Mouse (Mus musculus) brain, adult 2 months (tissue): ENCODE measurements at regions not wholly inside any gene's neighbourhood (a gene's known extent, or its start where the extent isn't known, plus 50 kb on each side); places are given as distances from the start of the nearest gene placed in this dataset.
A peak's percentile ranks its signal among the peaks of the same experiment; 100 is the strongest.
"Not testable (repeated sequence)": the region's sequence is repeated elsewhere in the genome, so short reads cannot be mapped to it uniquely, and the experiment has no call there.

Source experiments
- DNase-seq: peaks from one replicate; pipeline ENCODE4 v3.0.0; 2011; ENCODE audit warnings: low read depth, low spot score

DNA sequence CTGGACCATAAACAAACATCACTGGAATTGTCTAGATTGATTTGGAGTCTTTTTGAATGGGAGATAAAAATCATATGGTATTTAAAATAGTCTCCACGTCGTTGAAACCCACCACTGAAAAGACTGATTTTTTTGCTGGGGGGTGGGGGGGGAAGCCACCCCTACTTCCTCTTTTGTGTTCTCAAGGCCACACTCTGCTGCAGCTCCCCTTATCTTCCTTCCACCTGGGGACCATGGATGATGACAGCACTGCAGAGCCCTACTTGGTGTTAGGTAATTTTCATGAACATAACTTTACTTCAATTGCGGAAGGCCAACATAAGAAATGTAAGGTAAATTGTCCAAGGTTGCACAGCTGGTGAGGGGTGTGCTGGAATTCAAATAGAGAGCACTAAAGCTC, 232.4 kb upstream of the Vrk2 start:
- no peak for DNase-seq

GRCm38 (mm10) chr11:26824080-26824727, 230.4 kb upstream of the Vrk2 start:
- peak; percentile 14 for DNase-seq

- no peak for DNase-seq
Measured at GRCm38 (mm10) chr11:26821091-26821490, 227.3 kb upstream of the Vrk2 start.

DNA sequence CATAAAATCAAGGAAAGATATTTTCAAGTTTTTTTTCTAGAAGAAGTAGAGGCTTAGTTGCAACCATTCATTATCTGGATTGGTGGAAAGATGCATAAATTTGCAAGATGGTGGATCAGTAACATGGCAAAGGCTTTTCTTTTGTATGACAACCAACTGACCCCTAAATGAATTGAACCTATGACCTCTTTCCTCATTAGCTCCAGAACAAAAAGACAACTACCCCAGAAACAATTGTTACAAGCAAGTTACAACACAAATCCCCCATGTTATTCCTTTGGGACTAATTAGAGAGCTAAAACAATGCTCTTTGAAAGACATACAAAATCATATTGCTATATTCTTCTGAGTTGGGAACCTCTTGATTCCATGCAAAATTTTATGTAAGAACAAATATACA, 223.5 kb upstream of the Vrk2 start:
- DNase-seq, result no peak

DNA sequence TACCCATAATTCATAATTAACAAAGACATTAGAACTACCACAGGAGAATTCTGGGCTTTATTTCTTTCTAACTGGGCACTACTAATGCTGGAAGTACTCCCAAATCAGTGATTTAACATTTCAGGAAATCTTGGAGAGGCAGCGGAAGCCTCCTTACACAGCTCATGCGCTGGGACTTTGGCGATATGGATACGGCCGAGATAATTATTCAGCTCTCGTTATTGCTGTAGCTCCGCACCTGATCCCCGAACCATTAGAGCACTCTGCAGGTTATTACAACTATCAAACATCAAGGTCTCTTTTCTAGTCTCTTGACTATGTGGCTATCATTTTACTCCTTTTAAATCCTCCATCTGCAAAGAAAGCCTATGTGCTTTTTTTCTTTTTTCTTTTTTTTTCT, 221.3 kb upstream of the Vrk2 start:
- DNase-seq, result no peak

GRCm38 (mm10) chr11:26814601-26815000, 220.8 kb upstream of the Vrk2 start:
- no peak for DNase-seq

GRCm38 (mm10) chr11:26802249-26802941, 208.6 kb upstream of the Vrk2 start:
- DNase-seq, result no peak

- DNase-seq, result no peak
Measured at GRCm38 (mm10) chr11:26800296-26800695, 206.5 kb upstream of the Vrk2 start.

GRCm38 (mm10) chr11:26794629-26794966, 200.8 kb upstream of the Vrk2 start:
- no peak for DNase-seq

DNA sequence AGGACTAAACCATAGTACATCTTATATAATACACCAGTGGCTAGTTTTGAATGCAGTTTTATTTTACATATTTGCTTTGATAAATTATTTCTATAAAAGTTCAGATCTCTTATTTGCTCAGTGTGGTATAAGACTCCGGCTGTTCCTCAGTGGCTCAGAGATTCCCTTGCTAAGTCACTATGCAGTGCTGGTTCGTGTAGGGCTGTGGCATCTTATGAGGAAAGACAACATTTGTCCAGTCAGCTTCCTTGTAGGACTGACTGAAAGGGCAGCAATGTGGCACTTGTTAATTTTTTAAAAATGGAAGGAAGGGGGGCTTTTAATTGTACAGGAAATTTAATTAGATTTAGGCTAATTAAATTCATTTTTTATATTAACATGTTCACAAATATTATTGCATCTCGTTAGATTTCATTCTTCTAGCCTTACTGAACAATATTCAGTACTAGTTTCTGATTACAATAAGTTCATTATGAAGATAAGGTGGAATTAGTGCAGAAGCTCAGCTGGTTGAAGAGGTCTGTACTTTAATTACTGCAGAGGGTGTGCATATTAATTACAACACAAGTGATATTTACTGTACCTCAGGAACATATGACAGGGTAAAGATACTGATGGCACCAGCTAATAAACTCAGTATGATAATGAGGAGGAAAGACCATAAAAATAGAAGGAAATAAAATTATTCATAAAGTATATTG, 200.3 kb upstream of the Vrk2 start:
- no peak for DNase-seq

GRCm38 (mm10) chr11:26789281-26789680, 195.5 kb upstream of the Vrk2 start:
- no peak for DNase-seq

DNA sequence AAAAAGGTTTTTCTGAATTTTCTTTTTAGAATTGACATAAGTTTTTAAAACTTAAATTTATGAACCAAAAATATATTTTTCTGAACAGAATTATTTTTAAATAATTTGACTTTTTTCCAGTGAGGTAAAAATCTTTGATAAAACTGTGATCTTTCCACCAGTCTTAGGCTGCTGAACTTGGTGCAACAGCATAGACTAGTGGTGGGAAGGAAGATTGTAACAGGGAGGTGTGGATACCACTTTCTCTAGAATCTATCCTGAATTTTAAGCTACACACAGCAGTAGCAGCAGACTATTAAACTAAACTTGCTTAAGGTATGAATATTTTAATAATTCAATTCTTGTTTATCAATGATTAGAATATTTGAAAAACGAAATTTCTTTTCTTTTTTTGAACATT, 191.4 kb upstream of the Vrk2 start:
- peak; percentile 58 for DNase-seq

GRCm38 (mm10) chr11:26773122-26773796, 179.5 kb upstream of the Vrk2 start:
- DNase-seq, result peak; percentile 32

DNA sequence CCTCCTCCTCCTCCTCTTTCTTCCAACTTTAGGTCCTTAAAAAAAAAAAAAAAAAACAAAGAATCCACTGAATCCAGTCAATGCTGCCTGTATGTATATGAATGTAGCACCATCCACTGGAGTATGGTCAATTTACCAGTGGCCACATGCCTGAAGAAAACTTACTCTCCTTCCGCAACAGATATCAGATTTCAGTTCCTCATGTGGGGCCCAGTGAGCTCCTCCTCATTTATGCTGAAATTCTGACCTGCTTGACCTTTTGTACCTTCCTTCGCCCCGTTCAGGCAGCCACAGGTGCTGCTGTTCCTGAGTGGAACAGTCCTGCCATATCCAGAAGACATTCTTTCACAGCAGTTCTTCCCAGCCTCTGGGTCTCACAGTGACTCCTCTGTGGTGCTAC, 161.8 kb upstream of the Vrk2 start:
- no peak for DNase-seq

GRCm38 (mm10) chr11:26753616-26754015, 159.8 kb upstream of the Vrk2 start:
- no peak for DNase-seq

- DNase-seq, result no peak
Measured at GRCm38 (mm10) chr11:26742235-26742634, 148.4 kb upstream of the Vrk2 start.

- no peak for DNase-seq
Measured at GRCm38 (mm10) chr11:26739732-26740131, 145.9 kb upstream of the Vrk2 start.

DNA sequence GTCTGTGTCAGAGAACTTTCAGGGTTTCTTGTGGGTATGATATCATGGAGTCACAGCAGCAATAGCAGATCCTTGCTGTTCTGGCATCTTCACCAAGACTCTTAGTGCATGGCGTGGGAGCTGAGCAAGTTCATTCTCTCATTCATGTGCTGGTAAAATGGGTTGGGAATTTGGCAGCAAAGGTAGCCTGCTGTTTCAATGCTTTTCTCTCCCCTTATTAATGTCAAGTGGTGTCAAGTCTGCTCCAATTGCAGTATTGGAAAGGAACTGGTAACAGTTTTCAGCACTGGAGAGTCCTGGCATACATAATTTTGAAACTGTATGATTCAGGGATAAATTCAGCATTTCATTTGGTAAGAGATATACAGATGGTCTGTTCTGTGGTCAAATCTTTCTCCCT, 133.2 kb upstream of the Vrk2 start:
- peak; percentile 24 for DNase-seq

DNA sequence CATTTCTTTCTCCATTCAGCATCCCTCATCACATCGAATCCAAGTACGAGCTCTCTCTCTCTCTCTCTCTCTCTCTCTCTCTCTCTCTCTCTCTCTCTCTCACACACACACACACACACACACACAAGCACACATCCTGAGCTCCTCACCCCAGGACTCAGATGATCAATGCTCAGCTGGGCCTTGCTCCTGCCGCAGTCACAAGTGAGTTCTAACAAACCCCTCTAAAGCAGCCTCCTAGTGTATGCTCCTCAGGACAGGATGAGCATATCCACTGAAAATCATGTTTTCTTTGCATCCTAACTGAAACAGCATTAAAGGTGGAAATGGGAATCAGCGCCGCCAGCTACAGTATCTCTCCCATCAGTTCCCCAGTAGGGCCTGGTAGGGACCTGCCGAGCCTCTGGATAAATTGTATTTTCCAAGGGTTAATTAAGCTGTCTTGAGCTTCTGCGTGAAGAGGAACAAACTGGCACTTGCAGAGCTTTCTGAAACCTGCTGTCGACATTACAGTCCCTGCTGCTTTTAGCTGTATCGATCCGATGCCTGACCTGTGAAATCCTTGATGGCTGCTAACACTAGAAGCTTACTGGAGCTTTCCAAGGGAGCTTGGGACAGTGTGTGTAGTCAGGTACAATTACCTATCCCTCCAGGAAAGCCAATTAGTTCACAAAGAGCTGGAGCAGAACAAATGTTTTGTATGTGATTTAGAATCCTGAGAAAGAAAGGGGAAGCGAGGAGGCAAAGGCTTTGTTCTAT, 131.3 kb upstream of the Vrk2 start:
- DNase-seq, result peak; percentile 8

DNA sequence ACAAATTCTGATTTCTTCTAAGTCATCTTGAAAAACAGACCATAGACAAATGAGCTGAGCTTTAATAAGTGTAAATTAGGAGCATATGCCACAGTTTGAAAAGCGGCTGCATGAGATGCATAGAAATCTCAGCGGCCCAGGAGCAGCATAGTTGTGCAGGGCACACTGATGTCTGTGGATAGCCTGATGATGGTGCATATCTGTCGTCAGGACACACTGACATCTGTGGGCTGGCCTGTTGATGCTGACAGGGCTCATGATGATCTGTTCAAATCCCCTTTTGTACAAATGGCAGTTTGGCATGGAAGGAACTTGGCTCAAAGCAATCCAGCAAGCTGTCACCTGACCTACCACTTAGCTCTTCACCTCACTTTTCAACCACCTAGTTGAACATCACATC, 128.5 kb upstream of the Vrk2 start:
- no peak for DNase-seq

GRCm38 (mm10) chr11:26721173-26721572, 127.4 kb upstream of the Vrk2 start:
- DNase-seq, result no peak

DNA sequence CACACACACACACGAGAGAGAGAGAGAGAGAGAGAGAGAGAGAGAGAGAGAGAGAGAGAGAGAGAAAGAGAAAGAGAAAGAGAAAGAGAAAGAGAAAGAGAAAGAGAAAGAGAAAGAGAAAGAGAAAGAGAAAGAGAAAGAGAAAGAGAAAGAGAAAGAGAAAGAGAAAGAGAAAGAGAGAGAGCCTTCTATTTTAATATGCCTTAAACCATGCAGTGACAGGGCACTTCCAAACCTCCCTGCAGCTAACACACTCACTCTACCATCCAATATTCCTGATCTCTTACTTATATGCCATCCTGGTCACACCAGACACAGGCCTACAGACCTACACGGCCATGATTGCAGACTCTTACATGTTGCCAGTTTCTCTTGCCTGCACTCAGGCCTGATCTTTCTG, 117.4 kb upstream of the Vrk2 start:
- DNase-seq, result not testable (repeated sequence)
